Mouse (Mus musculus) heart, embryonic 10.5 days (tissue): ENCODE results near the gene Gm27029. TPM values are rescaled to one million over a fixed set of nuclear protein-coding genes. Genes with fewer than 3 reads are reported as not detected.
"Not testable (repeated sequence)": the region's sequence is repeated elsewhere in the genome, so short reads cannot be mapped to it uniquely, and the experiment has no call there.

ENCODE experiments used
- DNase-seq: peaks from one replicate; pipeline ENCODE4 v3.0.0-alpha.2; 2017; ENCODE audit warnings: low spot score
- H3K27ac ChIP-seq: fragments of 300-500 bp; sonication (generic); 2 replicates; pipeline ENCODE4 v1.5.1; 2016; ENCODE audit warnings: mild to moderate bottlenecking
- H3K27me3 ChIP-seq: fragments of 300-500 bp; sonication (generic); 2 replicates; pipeline ENCODE4 v1.6.1; 2016; ENCODE audit warnings: mild to moderate bottlenecking; ENCODE audit not compliant: poor library complexity, insufficient read depth, severe bottlenecking
- H3K36me3 ChIP-seq: fragments of 300-500 bp; sonication (generic); 2 replicates; pipeline ENCODE4 v1.6.1; 2016; ENCODE audit warnings: mild to moderate bottlenecking, moderate library complexity
- H3K4me1 ChIP-seq: fragments of 300-500 bp; sonication (generic); 2 replicates; pipeline ENCODE4 v1.6.1; 2016; ENCODE audit warnings: mild to moderate bottlenecking
- H3K4me3 ChIP-seq: fragments of 300-500 bp; sonication (generic); 2 replicates; pipeline ENCODE4 v1.5.1; 2016; ENCODE audit warnings: mild to moderate bottlenecking, moderate library complexity
- H3K9me3 ChIP-seq: fragments of 300-500 bp; sonication (generic); 2 replicates; pipeline ENCODE4 v1.6.1; 2016; ENCODE audit warnings: mild to moderate bottlenecking, moderate library complexity
- WGBS: fragments of 180-500 bp; shearing (Covaris S2); methylation state at CpG from one replicate; pipeline ENCODE4 v1.1.7; 2016; 5-methylcytosine and 5-hydroxymethylcytosine counted together
- polyA plus RNA-seq: library from polyadenylated mRNA; unstranded; fragments of >200 nt; fragmentation: Nextera tagmentation; extraction: Ambion mirVana; gene quantifications from 2 replicates; pipeline ENCODE4 v1.2.1, GENCODE M21; 2016

Gene Gm27029
- polyA plus RNA-seq, 1 experiment from 2014 or later = 26.1 TPM

GRCm38 (mm10) chr11:101451536-101451935 lies 26.9 kb upstream of the Gm27029 start:
- Histone ChIP-seq H3K27ac (no peak overlapping the region), H3K4me1 (peaks cover 22% of the 10 kb centered on the region), H3K27me3 (no peaks in the 10 kb centered on the region), H3K9me3 (no peaks in the 10 kb centered on the region), H3K4me3 (no peak overlapping the region), H3K36me3 (peaks cover 3% of the 10 kb centered on the region; the same call in 1 of the 2 replicates)
- 89% methylated on average over 10 of the region's 10 CpGs for WGBS
- DNase-seq = no peak

GRCm38 (mm10) chr11:101450394-101450793 lies 25.8 kb upstream of the Gm27029 start:
- no peak for DNase-seq
- Histone ChIP-seq H3K9me3 (no peaks in the 10 kb centered on the region), H3K27me3 (no peaks in the 10 kb centered on the region), H3K4me3 (no peak overlapping the region), H3K27ac (no peak overlapping the region), H3K4me1 (peaks cover 22% of the 10 kb centered on the region), H3K36me3 (peaks cover 7% of the 10 kb centered on the region)
- 74% methylated on average over 3 of the region's 3 CpGs for WGBS

DNA sequence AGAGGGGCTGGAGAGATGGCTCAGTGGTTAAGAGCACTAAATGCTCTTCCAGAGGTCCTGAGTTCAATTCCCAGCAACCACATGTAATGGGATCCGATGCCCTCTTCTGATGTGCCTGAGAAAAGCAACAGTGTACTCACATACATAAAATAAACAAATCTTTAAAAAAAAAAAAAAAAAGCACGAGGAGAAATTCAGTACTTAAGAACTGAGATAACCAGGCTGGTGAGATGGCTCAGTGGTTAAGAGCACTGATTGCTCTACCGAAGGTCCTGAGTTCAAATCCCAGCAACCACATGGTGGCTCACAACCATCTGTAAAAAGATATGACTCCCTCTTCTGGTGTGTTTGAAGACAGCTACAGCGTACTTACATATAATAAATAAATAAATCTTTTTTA lies 25.0 kb upstream of the Gm27029 start:
- not testable (repeated sequence) for H3K27me3 ChIP-seq, H3K4me3 ChIP-seq, H3K9me3 ChIP-seq, H3K27ac ChIP-seq, DNase-seq
- H3K4me1 ChIP-seq = peaks cover 18% of the 10 kb centered on the region
- WGBS = 81% methylated on average over 4 of the region's 4 CpGs
- H3K36me3 ChIP-seq = peaks cover 15% of the 10 kb centered on the region

DNA sequence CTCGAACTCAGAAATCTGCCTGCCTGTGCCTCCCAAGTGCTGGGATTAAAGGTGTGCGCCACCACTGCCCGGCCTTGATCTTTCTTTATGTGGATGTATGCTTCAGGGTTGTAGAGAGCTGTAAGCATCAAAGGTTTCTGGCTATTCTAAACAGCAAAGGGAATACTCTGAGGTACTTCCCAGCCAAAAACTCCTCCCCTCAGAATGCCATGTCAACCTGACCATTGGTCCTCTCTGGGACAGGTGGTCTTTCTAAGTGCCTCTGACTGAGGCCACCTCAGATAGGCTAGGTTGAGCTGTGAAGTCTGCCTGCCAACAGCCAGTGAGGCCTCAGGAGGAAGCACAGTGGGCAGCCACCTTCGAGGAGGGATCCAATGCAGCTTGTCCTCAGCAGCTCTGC lies 24.3 kb upstream of the Gm27029 start:
- DNase-seq = no peak
- peaks cover 22% of the 10 kb centered on the region for H3K36me3 ChIP-seq
- no peaks in the 10 kb centered on the region for H3K27me3 ChIP-seq
- WGBS = 79% methylated on average over 4 of the region's 4 CpGs
- H3K4me3 ChIP-seq = peak overlapping the region; percentile 51
- no peaks in the 10 kb centered on the region for H3K9me3 ChIP-seq
- H3K27ac ChIP-seq = peak overlapping the region; percentile 67; the same call in 1 of the 2 replicates
- peaks cover 16% of the 10 kb centered on the region for H3K4me1 ChIP-seq

- H3K36me3 ChIP-seq = peaks cover 27% of the 10 kb centered on the region
- 24% methylated on average over 10 of the region's 10 CpGs for WGBS
- peak within 1 kb of the TSS; percentile 51 for H3K4me3 ChIP-seq
- peaks cover 21% of the 10 kb centered on the region for H3K4me1 ChIP-seq
- peak; percentile 91 for DNase-seq
- peak within 1 kb of the TSS; percentile 67 for H3K27ac ChIP-seq
- H3K9me3 ChIP-seq = no peaks in the 10 kb centered on the region
- no peaks in the 10 kb centered on the region for H3K27me3 ChIP-seq
These were observed 23.7 kb upstream of the Gm27029 start, which contains the start of gene Ifi35 for GRCm38 (mm10) chr11:101448274-101448746. Gene Ifi35, plus strand, starts transcription at chr11:101448407.

- H3K27me3 ChIP-seq = no peaks in the 10 kb centered on the region
- H3K27ac ChIP-seq = 0 out of 2 replicates have a peak overlapping the region, but pooled peaks have one; percentile 67
- 86% methylated on average over 5 of the region's 5 CpGs for WGBS
- H3K4me1 ChIP-seq = peaks cover 25% of the 10 kb centered on the region
- no peak for DNase-seq
- H3K36me3 ChIP-seq = peaks cover 32% of the 10 kb centered on the region
- H3K9me3 ChIP-seq = no peaks in the 10 kb centered on the region
- peak overlapping the region; percentile 51; the same call in 1 of the 2 replicates for H3K4me3 ChIP-seq
These were observed 23.2 kb upstream of the Gm27029 start for GRCm38 (mm10) chr11:101447786-101448185.

DNA sequence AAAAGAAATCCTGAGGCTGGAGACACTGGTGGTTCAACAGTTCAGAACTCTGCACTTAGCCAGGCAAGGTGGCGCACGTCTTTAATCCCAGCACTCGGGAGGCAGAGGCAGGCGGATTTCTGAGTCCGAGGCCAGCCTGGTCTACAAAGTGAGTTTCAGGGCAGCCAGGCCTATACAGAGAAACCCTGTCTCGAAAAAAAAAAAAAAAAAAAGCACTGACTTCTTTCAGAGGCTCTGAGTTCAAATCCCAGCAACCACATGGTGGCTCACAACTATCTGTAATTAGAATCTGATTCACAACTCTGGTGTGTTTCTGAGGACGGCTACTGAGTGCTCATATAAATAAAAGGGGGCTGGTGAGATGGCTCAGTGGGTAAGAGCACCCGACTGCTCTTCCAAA lies 22.3 kb upstream of the Gm27029 start:
- peaks cover 32% of the 10 kb centered on the region for H3K36me3 ChIP-seq
- 84% methylated on average over 8 of the region's 8 CpGs for WGBS
- DNase-seq = not testable (repeated sequence)

DNA sequence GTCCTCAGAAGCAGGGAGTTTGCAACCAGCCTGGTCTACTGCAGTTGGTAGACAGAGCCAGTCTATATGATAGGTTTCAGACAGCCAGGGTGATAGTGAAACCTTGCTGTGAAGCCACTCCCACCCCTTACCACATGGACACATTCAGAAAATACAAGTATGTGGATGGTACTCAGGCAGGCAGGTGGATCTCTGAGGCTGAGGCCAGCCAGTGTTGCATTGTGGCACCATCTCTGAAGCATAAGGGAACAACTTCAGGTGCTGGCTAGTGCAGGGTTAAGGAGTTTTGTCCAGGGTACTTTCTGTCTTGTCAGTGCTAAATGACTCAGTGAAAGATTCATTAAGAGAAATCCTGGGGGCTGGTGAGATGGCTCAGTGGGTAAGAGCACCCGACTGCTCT lies 21.7 kb upstream of the Gm27029 start:
- Histone ChIP-seq H3K27ac (no peak overlapping the region), H3K4me3 (no peak overlapping the region), H3K27me3 (no peaks in the 10 kb centered on the region), H3K9me3 (no peaks in the 10 kb centered on the region), H3K36me3 (peaks cover 32% of the 10 kb centered on the region), H3K4me1 (peaks cover 20% of the 10 kb centered on the region)
- 69% methylated on average over 1 of the region's 1 CpGs for WGBS
- no peak for DNase-seq

More for the DNA sequence above, 22.3 kb upstream of the Gm27029 start:
- H3K27ac ChIP-seq, H3K4me3 ChIP-seq, H3K9me3 ChIP-seq, H3K27me3 ChIP-seq: not testable (repeated sequence)
- H3K4me1 ChIP-seq = peaks cover 20% of the 10 kb centered on the region

- Histone ChIP-seq H3K9me3 (no peaks in the 10 kb centered on the region), H3K4me3 (peak overlapping the region; percentile 86), H3K4me1 (peaks cover 10% of the 10 kb centered on the region), H3K27ac (peak overlapping the region; percentile 97), H3K36me3 (peaks cover 32% of the 10 kb centered on the region), H3K27me3 (no peaks in the 10 kb centered on the region)
- 1% methylated on average over 14 of the region's 14 CpGs for WGBS
- no peak for DNase-seq
These were observed 18.2 kb upstream of the Gm27029 start for GRCm38 (mm10) chr11:101442760-101443159.

- DNase-seq = peak; percentile 100
- H3K27ac ChIP-seq = peak within 1 kb of the TSS; percentile 97
- no peaks in the 10 kb centered on the region for H3K27me3 ChIP-seq
- peaks cover 10% of the 10 kb centered on the region for H3K4me1 ChIP-seq
- H3K9me3 ChIP-seq = no peaks in the 10 kb centered on the region
- H3K4me3 ChIP-seq = peak within 1 kb of the TSS; percentile 86
- peaks cover 32% of the 10 kb centered on the region for H3K36me3 ChIP-seq
- WGBS = under 1% methylated on average over 42 of the region's 42 CpGs
These were observed 17.6 kb upstream of the Gm27029 start, which contains the start of gene Rpl27 for GRCm38 (mm10) chr11:101442127-101442693. Gene Rpl27, plus strand, starts transcription at chr11:101442298.

DNA sequence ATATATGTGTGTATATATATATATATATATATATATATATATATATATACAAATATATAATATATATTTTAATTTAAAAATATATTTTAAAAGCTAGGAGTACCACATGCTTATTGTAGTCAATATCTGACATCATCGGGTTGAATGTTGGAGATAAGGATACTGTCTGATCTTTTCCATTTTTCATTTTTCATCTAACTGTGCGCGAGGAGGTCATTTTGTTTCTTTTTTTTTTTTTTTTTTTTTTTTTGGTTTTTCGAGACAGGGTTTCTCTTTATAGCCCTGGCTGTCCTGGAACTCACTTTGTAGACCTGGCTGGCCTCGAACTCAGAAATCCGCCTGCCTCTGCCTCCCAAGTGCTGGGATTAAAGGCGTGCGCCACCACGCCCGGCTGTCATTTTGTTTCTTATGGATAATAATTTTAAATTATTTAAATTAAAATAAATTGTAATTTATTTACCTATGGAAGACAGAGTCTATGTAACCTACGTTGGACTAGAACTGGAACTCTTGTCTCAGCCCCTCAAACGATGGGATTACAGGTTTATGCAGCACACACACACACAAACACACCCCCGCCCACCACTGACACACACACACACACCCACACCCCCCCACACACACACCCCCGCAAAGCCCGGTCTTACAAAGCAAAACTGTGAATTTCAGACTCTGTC lies 17.0 kb upstream of the Gm27029 start:
- not testable (repeated sequence) for H3K9me3 ChIP-seq, H3K27me3 ChIP-seq, DNase-seq
- Histone ChIP-seq H3K36me3 (peaks cover 32% of the 10 kb centered on the region), H3K27ac (peak overlapping the region; percentile 83; the same call in 1 of the 2 replicates), H3K4me3 (peak overlapping the region; percentile 86), H3K4me1 (peaks cover 10% of the 10 kb centered on the region)
- 33% methylated on average over 15 of the region's 15 CpGs for WGBS

- H3K4me3 ChIP-seq, H3K9me3 ChIP-seq, H3K4me1 ChIP-seq, DNase-seq, H3K27me3 ChIP-seq, H3K27ac ChIP-seq: not testable (repeated sequence)
- H3K36me3 ChIP-seq = peaks cover 32% of the 10 kb centered on the region
- WGBS = 58% methylated on average over 3 of the region's 3 CpGs
These were observed 13.4 kb upstream of the Gm27029 start for GRCm38 (mm10) chr11:101438006-101438405.

DNA sequence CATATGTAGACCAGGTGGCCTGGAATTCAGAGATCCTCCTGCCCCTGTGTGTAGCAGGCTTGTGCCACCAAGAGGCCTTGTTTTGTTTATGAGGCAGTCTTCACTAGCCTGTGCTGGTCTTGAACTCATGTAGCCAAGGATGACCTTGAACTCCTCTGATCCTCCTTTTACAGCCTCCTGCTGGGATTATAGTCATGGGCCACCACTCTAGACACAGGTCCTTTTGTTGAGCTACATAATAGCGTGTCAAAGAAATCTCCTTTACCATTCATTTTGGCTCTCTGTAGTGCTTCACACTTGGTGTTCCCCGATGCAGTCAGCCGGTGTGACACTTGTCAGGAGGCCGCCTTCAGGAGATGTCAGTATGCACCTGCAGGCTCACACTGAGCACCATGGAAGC lies 12.3 kb upstream of the Gm27029 start:
- no peaks in the 10 kb centered on the region for H3K27me3 ChIP-seq
- no peak overlapping the region for H3K27ac ChIP-seq
- peaks cover 38% of the 10 kb centered on the region for H3K36me3 ChIP-seq
- no peaks in the 10 kb centered on the region for H3K9me3 ChIP-seq
- H3K4me1 ChIP-seq = no peaks in the 10 kb centered on the region
- no peak overlapping the region for H3K4me3 ChIP-seq
- 84% methylated on average over 4 of the region's 4 CpGs for WGBS
- no peak for DNase-seq
